ENCODE assay signal across 11 mouse cellular contexts in the genomic region with DNA sequence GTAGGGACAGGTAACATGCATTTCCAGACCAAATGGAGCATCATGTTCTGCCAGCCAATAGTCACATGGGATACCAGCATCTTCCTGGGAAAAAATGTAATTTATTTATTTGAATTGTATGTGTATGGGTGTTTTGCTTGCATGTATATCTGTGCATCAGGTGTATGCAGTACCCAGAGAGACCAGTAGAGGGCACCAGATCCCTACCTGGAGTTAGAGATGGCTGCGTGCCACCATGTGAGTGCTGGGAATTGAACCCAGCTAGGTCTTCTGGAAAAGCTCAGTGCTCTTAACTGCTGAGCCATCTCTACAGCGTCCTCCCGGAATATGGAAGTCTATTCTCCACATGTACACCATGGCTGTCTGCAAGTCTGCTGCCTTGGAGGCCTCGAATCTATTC. TPM values are rescaled to one million over a fixed set of nuclear protein-coding genes. Genes with fewer than 3 reads are reported as not detected.
DNase-seq lines count a peak whose midpoint lies in the region; ATAC-seq and TF ChIP-seq lines count a peak whose summit lies in the region.
"Had no signal": no experiment of that assay in that cellular context is flagged by ENCODE, and none has a peak within 500 bp of the region (broad histone marks: within the 10 kb centered on the region; RNA-seq: fewer than 3 reads in every experiment).

No protein-coding gene starts in this region.

- H3K27ac ChIP-seq in heart, adult 2 months: no peak overlapping the region
- no peak overlapping the region for H3K27ac ChIP-seq in heart, embryonic 11.5 days (ENCODE audit: low read depth, low read length)
- no peak overlapping the region for H3K27ac ChIP-seq in midbrain, postnatal 0 days (ENCODE audit: low read depth, low read length)
- no peak overlapping the region for H3K27ac ChIP-seq in midbrain, embryonic 10.5 days (replicated peaks)
- H3K27ac ChIP-seq: liver, embryonic 15.5 days had no signal

- CTCF ChIA-PET in Patski (lab: Charles Lee): no interaction called here

- no peaks in the 10 kb centered on the region for H3K27me3 ChIP-seq in heart, adult 2 months (ENCODE audit: control insufficient read depth, insufficient read depth, low read length)
- H3K27me3 ChIP-seq in heart, embryonic 11.5 days (ENCODE audit: control insufficient read depth, insufficient read depth, low read length): no peaks in the 10 kb centered on the region
- H3K27me3 ChIP-seq in midbrain, postnatal 0 days (ENCODE audit: insufficient read depth, low read length): no peaks in the 10 kb centered on the region
- H3K27me3 ChIP-seq in midbrain, embryonic 10.5 days (ENCODE audit: low read depth, poor library complexity, severe bottlenecking): no peaks in the 10 kb centered on the region
- H3K27me3 ChIP-seq in Patski: peaks cover 10% of the 10 kb centered on the region
- H3K27me3 ChIP-seq: liver, embryonic 15.5 days had no signal

- in situ Hi-C loops in Patski (cut with MboI; ENCODE audit: low pct_unique_long_range_greater_than_20kb): loop anchor here (5.0 to 25.0 kb wide), 2 partner anchors 101 to 486 kb away; no protein-coding TSS in a partner anchor

- TF ChIP-seq POLR2A in heart, adult 2 months (IDR thresholded peaks at IDR 0.05; ENCODE audit: insufficient read depth, low read depth, low read length): no peak

- POLR2A ChIA-PET in Patski (lab: Charles Lee): no interaction called here

- H3K4me3 ChIP-seq in heart, adult 2 months: no peak overlapping the region
- H3K4me3 ChIP-seq in heart, embryonic 11.5 days (ENCODE audit: low read depth, low read length): no peak overlapping the region
- no peak overlapping the region for H3K4me3 ChIP-seq in midbrain, postnatal 0 days (ENCODE audit: low read depth, low read length)
- H3K4me3 ChIP-seq in midbrain, embryonic 10.5 days: no peak overlapping the region
- H3K4me3 ChIP-seq: liver, embryonic 15.5 days had no signal

- H3K79me2 ChIP-seq in heart, adult 2 months (replicated peaks; ENCODE audit: control insufficient read depth, insufficient read depth, low read length): no peaks in the 10 kb centered on the region

- H3K9me3 ChIP-seq in heart, embryonic 11.5 days (replicated peaks; ENCODE audit: control insufficient read depth, low read length): no peaks in the 10 kb centered on the region
- no peaks in the 10 kb centered on the region for H3K9me3 ChIP-seq in midbrain, postnatal 0 days (ENCODE audit: low read length)
- H3K9me3 ChIP-seq in midbrain, embryonic 10.5 days (replicated peaks): peaks cover 6% of the 10 kb centered on the region; the same call in 1 of the 2 replicates
- H3K9me3 ChIP-seq: liver, embryonic 15.5 days had no signal

- TF ChIP-seq EP300 in heart, adult 2 months (IDR thresholded peaks at IDR 0.05; ENCODE audit: insufficient read depth, low read depth, low read length): no peak

- H3K4me1 ChIP-seq in heart, adult 2 months (ENCODE audit: control insufficient read depth, insufficient read depth, low read length): no peaks in the 10 kb centered on the region
- no peaks in the 10 kb centered on the region for H3K4me1 ChIP-seq in heart, embryonic 11.5 days (ENCODE audit: control insufficient read depth, insufficient read depth, low read length)
- H3K4me1 ChIP-seq in midbrain, postnatal 0 days (ENCODE audit: insufficient read depth, low read length): no peaks in the 10 kb centered on the region
- no peaks in the 10 kb centered on the region for H3K4me1 ChIP-seq in midbrain, embryonic 10.5 days
- H3K4me1 ChIP-seq: liver, embryonic 15.5 days had no signal

- intact Hi-C loops in heart, adult 2 months (cut with DNase I): no loop called here

- TF ChIP-seq CTCF in heart, adult 2 months (IDR thresholded peaks at IDR 0.05): peak; percentile 75
- TF ChIP-seq CTCF in midbrain, postnatal 0 days (IDR thresholded peaks at IDR 0.05): peak; percentile 61
- peak; percentile 77 for TF ChIP-seq CTCF in Patski (IDR thresholded peaks at IDR 0.05)

- H3K36me3 ChIP-seq in heart, adult 2 months (ENCODE audit: control insufficient read depth, insufficient read depth, low read length): no peaks in the 10 kb centered on the region
- H3K36me3 ChIP-seq in heart, embryonic 11.5 days (ENCODE audit: control insufficient read depth, insufficient read depth, low read length): no peaks in the 10 kb centered on the region
- H3K36me3 ChIP-seq in midbrain, postnatal 0 days (ENCODE audit: insufficient read depth, low read length): no peaks in the 10 kb centered on the region
- H3K36me3 ChIP-seq in midbrain, embryonic 10.5 days: no peaks in the 10 kb centered on the region
- H3K36me3 ChIP-seq: liver, embryonic 15.5 days had no signal

- no peak for DNase-seq in heart, adult 2 months
- DNase-seq in midbrain, postnatal 0 days (ENCODE audit: low spot score): no peak
- no peak for DNase-seq in midbrain, embryonic 10.5 days (ENCODE audit: low spot score)
- no peak for DNase-seq in Patski (ENCODE audit: low read depth, low spot score)
- DNase-seq in ovary, postnatal 36 days (ENCODE audit: low spot score): no peak
- DNase-seq in urinary bladder, postnatal 10 days (ENCODE audit: low spot score): no peak

- H3K4me2 ChIP-seq in heart, embryonic 11.5 days: no peak overlapping the region
- H3K4me2 ChIP-seq in midbrain, postnatal 0 days (ENCODE audit: low read depth, low read length, poor library complexity, severe bottlenecking): no peak overlapping the region
- H3K4me2 ChIP-seq: liver, embryonic 15.5 days had no signal

- no peak for ATAC-seq in heart, embryonic 11.5 days (replicated peaks; ENCODE audit: insufficient number of reproducible peaks, low FRiP score, low TSS enrichment)
- ATAC-seq in midbrain, postnatal 0 days (ENCODE audit: low FRiP score): no peak
- no peak for ATAC-seq in Patski
- peak; percentile 37; the same call in 1 of the 2 replicates for ATAC-seq in megakaryocyte-erythroid progenitor cell, adult 5-6 weeks (replicated peaks; ENCODE audit: low FRiP score, low TSS enrichment, poor library complexity, severe bottlenecking)
- ATAC-seq: activated CD4-positive, CD25-positive, alpha-beta regulatory T cell, adult 4 months; intestine, embryonic 16.5 days had no signal

- WGBS in heart, adult 2 months: 80% methylated on average over 4 of the region's 4 CpGs
- 80% methylated on average over 4 of the region's 4 CpGs for WGBS in heart, embryonic 11.5 days (ENCODE audit: insufficient replicate concordance)
- 86% methylated on average over 4 of the region's 4 CpGs for WGBS in midbrain, postnatal 0 days
- WGBS in midbrain, embryonic 10.5 days: 79% methylated on average over 4 of the region's 4 CpGs

- no peak overlapping the region for H3K9ac ChIP-seq in heart, adult 2 months (ENCODE audit: low read depth, low read length)
- no peak overlapping the region for H3K9ac ChIP-seq in heart, embryonic 11.5 days (ENCODE audit: low read depth, low read length)
- no peak overlapping the region for H3K9ac ChIP-seq in midbrain, postnatal 0 days (replicated peaks; ENCODE audit: low read length, poor library complexity, severe bottlenecking)
- H3K9ac ChIP-seq: liver, embryonic 15.5 days had no signal

RNA-seq across cellular contexts. Expression of a gene that starts 8.2 kb away (rescaled TPM):
- under 1 TPM; 0.31 to 0.34 TPM for total RNA-seq in heart, adult 2 months (2021)
- 0.74 and 0.79 TPM in 2 replicates for polyA plus RNA-seq in heart, adult 2 months (2012; rRNA removed)
- 0.42 and 0.52 TPM in 2 replicates for polyA plus RNA-seq in heart, embryonic 11.5 days (2014; fragmentation: Nextera tagmentation; extraction: Ambion mirVana)
- total RNA-seq in midbrain, postnatal 0 days (2014; rRNA removed): 40.4 and 40.7 TPM in 2 replicates
- polyA plus RNA-seq in midbrain, postnatal 0 days (2015; fragmentation: Nextera tagmentation; extraction: Ambion mirVana): 18.3 and 19.1 TPM in 2 replicates
- polyA plus RNA-seq in midbrain, embryonic 10.5 days (2016; fragmentation: Nextera tagmentation; extraction: Ambion mirVana): 10.9 and 11.7 TPM in 2 replicates
- polyA plus RNA-seq in Patski (2021): 19.0 TPM
- total RNA-seq in megakaryocyte-erythroid progenitor cell, adult 5-6 weeks (2014; fragmentation: Nextera tagmentation): not detected in 2 replicates
- not detected in 2 replicates for total RNA-seq in megakaryocyte-erythroid progenitor cell, adult 5-6 weeks (2017)
- polyA plus RNA-seq: activated CD4-positive, CD25-positive, alpha-beta regulatory T cell, adult 4 months had no signal
